Mouse (Mus musculus): ENCODE results near the gene Rxfp3.

DNA sequence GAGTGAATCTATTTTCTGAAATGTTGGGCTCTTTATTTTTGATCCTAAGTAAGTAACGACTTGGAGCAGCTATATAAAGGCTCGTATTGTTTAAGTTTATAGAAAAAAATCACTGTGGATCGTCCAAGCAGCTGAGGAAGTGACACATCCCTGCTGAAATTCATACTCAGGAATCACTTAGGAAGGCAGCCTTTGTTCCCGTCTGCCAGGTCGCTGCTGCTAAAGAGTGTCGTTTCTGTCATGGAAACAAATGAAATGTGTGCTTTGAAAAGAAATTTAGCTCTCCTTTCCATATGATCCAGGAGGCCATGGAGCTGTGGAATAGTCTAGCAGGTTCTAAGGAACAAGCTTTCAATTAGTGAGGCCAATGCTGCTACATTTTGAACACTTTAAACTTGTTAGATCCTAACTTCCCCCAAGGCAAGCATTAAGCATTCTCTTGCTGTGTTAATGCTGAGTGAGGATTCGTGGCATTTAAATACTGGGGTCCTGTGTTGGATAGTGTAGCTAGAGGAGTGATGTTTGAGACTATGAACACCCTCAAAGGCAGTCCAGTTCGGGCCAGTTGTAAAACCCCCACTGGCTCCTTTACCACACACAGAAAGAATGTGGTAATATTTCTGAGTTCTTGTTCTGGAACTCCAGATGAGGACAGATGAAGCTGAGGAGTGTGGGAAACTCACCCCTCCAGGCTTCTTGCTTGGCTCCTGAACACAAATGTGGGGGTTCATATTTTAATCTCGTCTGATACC lies 46.6 kb upstream of the Rxfp3 start:
- TF ChIP-seq GATA1 (IDR thresholded peaks at IDR 0.05; ENCODE audit: low read length) (no peak), TAL1 (IDR thresholded peaks at IDR 0.05; ENCODE audit: low read length) (no peak)
